Mouse (Mus musculus) T-helper 17 cell (primary cell): ENCODE measurements around the gene Nudt4.

Experiments
- in situ Hi-C, 2 experiments: fragments of 300-600 bp; cut with MboI, MseI; formaldehyde crosslinking; loops; 1 replicate in 1 of 2; 2 replicates in 1 of 2; pipeline ENCODE4 v1.15.1; 2025; ENCODE audit warnings: high pct_unique_total_duplicates in 2 of 2

Nudt4 gene

DNA sequence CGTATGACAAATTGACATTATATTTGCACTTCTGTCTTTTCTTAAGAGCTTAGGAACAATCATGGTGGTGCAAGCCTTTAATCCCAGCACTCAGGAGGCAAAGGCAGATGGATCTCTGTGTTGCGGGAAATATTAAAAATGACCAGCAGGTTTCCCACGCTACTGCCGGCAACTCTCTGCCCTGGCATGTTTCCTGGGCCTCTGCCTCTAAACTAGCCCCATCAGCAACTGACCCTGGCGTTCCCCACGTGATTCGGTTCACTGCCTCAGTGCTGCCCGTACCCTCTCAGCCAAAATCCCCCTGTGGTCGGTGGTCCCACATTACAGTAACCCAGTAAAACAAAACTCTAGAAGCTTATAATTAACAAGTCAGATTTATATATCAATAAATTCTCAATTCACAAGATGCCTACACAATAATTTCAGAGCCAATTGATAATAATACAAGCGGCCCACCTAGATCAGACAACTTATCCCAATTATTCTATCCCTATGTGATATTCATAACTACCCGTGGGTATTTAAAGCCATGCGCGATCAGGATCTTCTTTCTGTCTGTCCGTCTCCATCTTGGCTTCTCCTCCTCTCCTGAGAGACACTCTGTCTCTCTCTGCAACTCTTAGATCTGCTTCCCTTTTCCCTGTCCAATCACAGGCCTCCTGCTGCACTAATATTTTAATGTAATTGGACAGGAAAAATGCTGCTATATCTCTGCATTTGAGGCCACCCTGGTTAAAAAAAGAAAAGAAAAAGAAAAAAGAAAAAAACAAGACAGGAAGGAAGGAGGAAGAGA, 60.3 kb downstream of the Nudt4 start:
- in situ Hi-C loops, result no loop called here

DNA sequence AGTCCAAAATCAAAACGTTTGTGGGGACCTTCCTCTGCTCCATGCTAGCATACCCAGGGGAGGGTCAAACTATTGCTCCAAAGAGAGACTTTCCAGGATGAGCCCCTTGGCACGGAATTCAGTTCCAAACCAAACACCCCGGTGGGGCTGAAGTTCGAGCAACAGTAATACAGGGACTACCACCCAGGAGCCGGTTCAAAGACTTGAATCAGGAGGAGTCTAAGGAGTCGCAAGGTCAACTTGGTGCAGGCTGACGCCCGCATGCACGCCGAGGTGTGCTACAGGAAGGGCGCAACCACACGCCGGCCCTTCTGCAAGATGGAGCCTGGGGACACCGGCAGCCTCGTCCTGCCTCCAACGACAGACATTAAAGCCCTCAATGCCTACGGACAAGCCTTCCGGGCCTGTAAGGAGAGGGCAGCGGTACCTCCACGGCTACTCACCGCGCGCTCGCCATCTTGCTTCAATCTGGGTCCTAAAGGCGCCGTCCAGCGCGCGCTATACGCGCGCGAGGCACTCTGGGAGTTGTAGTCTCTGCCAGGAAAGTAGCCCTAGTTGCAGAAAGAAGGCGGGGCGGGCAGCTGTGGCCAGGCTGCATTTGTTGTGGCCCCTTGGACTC, 62.4 kb downstream of the Nudt4 start, which contains the start of gene Mrpl42:
Mrpl42 (minus strand) TSS at position 478 of the 619 bp plus-strand sequence.
- in situ Hi-C loops, result no loop called here

DNA sequence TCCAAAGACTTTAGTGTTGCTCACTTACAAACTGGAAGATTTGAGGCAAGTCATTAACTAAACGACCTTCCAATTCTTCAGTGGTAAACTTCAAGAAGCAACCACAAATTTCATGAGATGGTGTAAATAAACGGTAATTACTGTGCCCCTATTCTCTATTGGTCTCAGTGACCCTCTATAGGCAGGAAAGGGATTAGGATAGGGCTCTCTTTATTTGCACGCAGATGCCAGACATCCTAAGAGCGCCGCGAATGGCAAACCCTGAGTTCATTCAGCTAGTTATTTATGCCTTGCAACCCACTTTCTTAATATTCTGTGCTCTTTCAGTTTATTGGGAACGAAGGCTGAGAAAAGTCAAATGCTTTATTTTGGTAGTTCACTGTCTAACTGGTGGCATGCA, 62.9 kb downstream of the Nudt4 start:
- in situ Hi-C loops, result no loop called here
